Mouse (Mus musculus): ENCODE data around the gene Rbfox2. TPM values are rescaled to one million over a fixed set of nuclear protein-coding genes. Genes with fewer than 3 reads are reported as not detected.

Gene Rbfox2
- total and polyA plus RNA-seq, 3 experiments = 2.1 to 6.5 (median 2.3) TPM

- Histone ChIP-seq H3K9me3 (replicated peaks) (no peaks in the 10 kb centered on the region), H3K36me3 (replicated peaks) (no peaks in the 10 kb centered on the region), H3K4me3 (ENCODE audit: low read depth, low read length) (no peak overlapping the region), H3K27me3 (ENCODE audit: insufficient read depth, low read length) (peaks cover 12% of the 10 kb centered on the region), H3K4me1 (ENCODE audit: insufficient read depth, low read depth, low read length) (peaks cover 43% of the 10 kb centered on the region)
- DNase-seq (ENCODE audit: low spot score) (no peak), ATAC-seq (ENCODE audit: extremely low read depth, insufficient number of reproducible peaks, low FRiP score, poor library complexity, severe bottlenecking) (no peak)
- TF ChIP-seq CTCF (IDR thresholded peaks at IDR 0.05; ENCODE audit: low read depth, low read length) (no peak), GATA2 (IDR thresholded peaks at IDR 0.05; ENCODE audit: borderline replicate concordance, low read depth, low read length) (no peak), TAL1 (conservative IDR thresholded peaks at IDR 0.05; ENCODE audit: low read depth, low read length) (no peak), POLR2AphosphoS5 (IDR thresholded peaks at IDR 0.05; ENCODE audit: insufficient replicate concordance, low read depth, low read length) (no peak), GATA1 (IDR thresholded peaks at IDR 0.05; ENCODE audit: borderline replicate concordance, low read length) (no peak)
Observed at GRCm38 (mm10) chr15:77151816-77152215, 155.0 kb downstream of the Rbfox2 start.

GRCm38 (mm10) chr15:77151178-77151577 lies 155.6 kb downstream of the Rbfox2 start:
- no peak for DNase-seq (ENCODE audit: low spot score)

DNA sequence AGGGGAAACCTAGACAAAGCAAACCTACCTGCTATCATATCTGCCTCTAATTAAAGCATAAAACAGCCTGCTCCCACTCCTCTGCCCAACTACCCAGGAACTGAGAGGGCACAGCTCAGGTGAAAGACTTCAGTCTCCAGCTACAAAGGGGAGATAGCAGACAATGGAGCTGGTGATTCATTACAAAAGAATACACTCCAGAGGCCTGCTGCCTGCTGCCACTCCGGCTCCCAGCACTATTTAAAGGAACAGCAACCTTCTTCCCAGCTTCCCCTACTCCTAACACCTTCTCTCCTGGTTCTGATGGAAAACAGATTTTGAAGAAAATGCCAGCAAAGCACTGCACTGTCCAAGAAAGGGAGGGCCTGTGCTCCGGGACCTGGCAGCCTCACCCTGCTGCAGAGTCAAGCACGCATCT lies 156.4 kb downstream of the Rbfox2 start:
- peaks cover 43% of the 10 kb centered on the region for H3K4me1 ChIP-seq (ENCODE audit: insufficient read depth, low read depth, low read length)
- TF ChIP-seq CTCF (IDR thresholded peaks at IDR 0.05; ENCODE audit: low read depth, low read length) (no peak), TAL1 (conservative IDR thresholded peaks at IDR 0.05; ENCODE audit: low read depth, low read length) (no peak), POLR2AphosphoS5 (IDR thresholded peaks at IDR 0.05; ENCODE audit: insufficient replicate concordance, low read depth, low read length) (no peak), GATA1 (IDR thresholded peaks at IDR 0.05; ENCODE audit: borderline replicate concordance, low read length) (no peak), GATA2 (IDR thresholded peaks at IDR 0.05; ENCODE audit: borderline replicate concordance, low read depth, low read length) (no peak)
- no peaks in the 10 kb centered on the region for H3K9me3 ChIP-seq (replicated peaks)
- H3K36me3 ChIP-seq (replicated peaks) = no peaks in the 10 kb centered on the region
- DNase-seq (ENCODE audit: low spot score) (no peak), ATAC-seq (ENCODE audit: extremely low read depth, insufficient number of reproducible peaks, low FRiP score, poor library complexity, severe bottlenecking) (no peak)
- no peak overlapping the region for H3K4me3 ChIP-seq (ENCODE audit: low read depth, low read length)
- peaks cover 8% of the 10 kb centered on the region for H3K27me3 ChIP-seq (ENCODE audit: insufficient read depth, low read length)

More at GRCm38 (mm10) chr15:77151178-77151577, 155.6 kb downstream of the Rbfox2 start:
- no peak overlapping the region for H3K4me3 ChIP-seq (ENCODE audit: low read depth, low read length)
- H3K4me1 ChIP-seq (ENCODE audit: insufficient read depth, low read depth, low read length) = peaks cover 43% of the 10 kb centered on the region
- H3K9me3 ChIP-seq (replicated peaks) = no peaks in the 10 kb centered on the region
- H3K36me3 ChIP-seq (replicated peaks) = no peaks in the 10 kb centered on the region
- TF ChIP-seq CTCF (IDR thresholded peaks at IDR 0.05; ENCODE audit: low read depth, low read length) (no peak), POLR2AphosphoS5 (IDR thresholded peaks at IDR 0.05; ENCODE audit: insufficient replicate concordance, low read depth, low read length) (no peak), TAL1 (conservative IDR thresholded peaks at IDR 0.05; ENCODE audit: low read depth, low read length) (no peak), GATA1 (IDR thresholded peaks at IDR 0.05; ENCODE audit: borderline replicate concordance, low read length) (no peak), GATA2 (IDR thresholded peaks at IDR 0.05; ENCODE audit: borderline replicate concordance, low read depth, low read length) (no peak)
- peaks cover 8% of the 10 kb centered on the region for H3K27me3 ChIP-seq (ENCODE audit: insufficient read depth, low read length)
- ATAC-seq (ENCODE audit: extremely low read depth, insufficient number of reproducible peaks, low FRiP score, poor library complexity, severe bottlenecking) = no peak

DNA sequence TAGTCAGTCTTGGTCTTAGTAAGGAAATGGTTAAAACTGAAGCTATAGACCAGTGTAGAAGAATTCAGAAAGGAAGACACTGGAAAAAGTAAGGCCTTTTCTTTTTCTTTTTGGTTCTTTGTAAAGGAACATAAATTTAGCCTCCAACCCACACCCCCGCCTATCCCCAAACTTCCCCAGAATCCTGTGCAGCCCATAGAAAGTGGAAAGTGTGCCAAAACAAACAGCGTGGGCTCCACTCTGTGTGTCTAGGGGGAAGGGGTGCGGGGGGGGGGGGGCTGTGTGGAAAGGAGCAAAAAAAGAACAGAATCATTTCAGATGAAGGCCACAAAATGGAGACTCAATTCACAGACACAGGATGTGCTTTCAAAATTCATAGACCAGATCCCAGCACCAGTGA lies 156.8 kb downstream of the Rbfox2 start:
- Histone ChIP-seq H3K9me3 (replicated peaks) (no peaks in the 10 kb centered on the region), H3K4me3 (ENCODE audit: low read depth, low read length) (no peak overlapping the region)
- TF ChIP-seq TAL1 (conservative IDR thresholded peaks at IDR 0.05; ENCODE audit: low read depth, low read length) (no peak), GATA2 (IDR thresholded peaks at IDR 0.05; ENCODE audit: borderline replicate concordance, low read depth, low read length) (no peak), GATA1 (IDR thresholded peaks at IDR 0.05; ENCODE audit: borderline replicate concordance, low read length) (no peak), POLR2AphosphoS5 (IDR thresholded peaks at IDR 0.05; ENCODE audit: insufficient replicate concordance, low read depth, low read length) (no peak), CTCF (IDR thresholded peaks at IDR 0.05; ENCODE audit: low read depth, low read length) (no peak)

DNA sequence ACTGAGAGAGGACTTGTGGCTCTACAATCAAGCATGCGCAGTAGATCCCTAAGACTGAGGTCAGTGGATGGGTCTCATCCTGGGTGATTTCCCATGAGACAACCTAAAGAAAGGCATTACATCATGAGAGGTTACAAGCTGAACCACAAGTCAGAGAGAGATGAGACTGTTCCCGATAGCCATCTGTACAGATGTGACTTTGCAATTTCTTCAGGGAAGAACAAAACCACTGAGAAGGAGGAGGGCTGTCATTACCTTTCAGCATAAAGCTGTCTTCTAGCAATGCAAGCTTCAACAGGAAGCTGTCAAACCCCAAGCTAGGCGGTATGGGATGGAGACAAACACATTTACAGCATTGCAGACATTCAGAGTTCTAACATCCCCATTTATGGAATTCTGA lies 157.3 kb downstream of the Rbfox2 start:
- DNase-seq (ENCODE audit: low spot score) (peak; percentile 54), ATAC-seq (ENCODE audit: extremely low read depth, insufficient number of reproducible peaks, low FRiP score, poor library complexity, severe bottlenecking) (peak; percentile 77)
- peaks cover 8% of the 10 kb centered on the region for H3K27me3 ChIP-seq (ENCODE audit: insufficient read depth, low read length)
- H3K36me3 ChIP-seq (replicated peaks) = no peaks in the 10 kb centered on the region
- TF ChIP-seq GATA2 (IDR thresholded peaks at IDR 0.05; ENCODE audit: borderline replicate concordance, low read depth, low read length) (0 out of 2 replicates have a peak, but pooled peaks have one; percentile 8), TAL1 (conservative IDR thresholded peaks at IDR 0.05; ENCODE audit: low read depth, low read length) (no peak)
- H3K9me3 ChIP-seq (replicated peaks) = no peaks in the 10 kb centered on the region
- H3K4me3 ChIP-seq (ENCODE audit: low read depth, low read length) = no peak overlapping the region
- peaks cover 43% of the 10 kb centered on the region for H3K4me1 ChIP-seq (ENCODE audit: insufficient read depth, low read depth, low read length)

More for the DNA sequence above, 156.8 kb downstream of the Rbfox2 start:
- ATAC-seq (ENCODE audit: extremely low read depth, insufficient number of reproducible peaks, low FRiP score, poor library complexity, severe bottlenecking) (no peak), DNase-seq (ENCODE audit: low spot score) (no peak)
- Histone ChIP-seq H3K27me3 (ENCODE audit: insufficient read depth, low read length) (peaks cover 8% of the 10 kb centered on the region), H3K36me3 (replicated peaks) (no peaks in the 10 kb centered on the region), H3K4me1 (ENCODE audit: insufficient read depth, low read depth, low read length) (peaks cover 43% of the 10 kb centered on the region)

- Histone ChIP-seq H3K9me3 (replicated peaks) (no peaks in the 10 kb centered on the region), H3K4me1 (ENCODE audit: insufficient read depth, low read depth, low read length) (peaks cover 29% of the 10 kb centered on the region), H3K36me3 (replicated peaks) (no peaks in the 10 kb centered on the region), H3K27me3 (ENCODE audit: insufficient read depth, low read length) (peaks cover 3% of the 10 kb centered on the region), H3K4me3 (ENCODE audit: low read depth, low read length) (no peak overlapping the region)
- ATAC-seq (ENCODE audit: extremely low read depth, insufficient number of reproducible peaks, low FRiP score, poor library complexity, severe bottlenecking) (no peak), DNase-seq (ENCODE audit: low spot score) (no peak)
- no peak for TF ChIP-seq GATA1 (IDR thresholded peaks at IDR 0.05; ENCODE audit: borderline replicate concordance, low read length)
- TF ChIP-seq POLR2AphosphoS5 (IDR thresholded peaks at IDR 0.05; ENCODE audit: insufficient replicate concordance, low read depth, low read length) = no peak
- no peak for TF ChIP-seq GATA2 (IDR thresholded peaks at IDR 0.05; ENCODE audit: borderline replicate concordance, low read depth, low read length)
- no peak for TF ChIP-seq TAL1 (conservative IDR thresholded peaks at IDR 0.05; ENCODE audit: low read depth, low read length)
- TF ChIP-seq CTCF (IDR thresholded peaks at IDR 0.05; ENCODE audit: low read depth, low read length) = no peak
Observed at GRCm38 (mm10) chr15:77146942-77147341, 159.9 kb downstream of the Rbfox2 start.

Data from G1E (cell line).